Mouse (Mus musculus) heart, embryonic 13.5 days (tissue): ENCODE data around the gene Gm10376. TPM values are rescaled to one million over a fixed set of nuclear protein-coding genes. Genes with fewer than 3 reads are reported as not detected.
"Not testable (repeated sequence)": the region's sequence is repeated elsewhere in the genome, so short reads cannot be mapped to it uniquely, and the experiment has no call there.

Experiments
- ATAC-seq: fragments of 200-750 bp; cut with Nextera tagmentation; 2 replicates; pipeline ENCODE4 v1.8.0; 2017; ENCODE audit warnings: moderate TSS enrichment; ENCODE audit not compliant: insufficient number of reproducible peaks, low FRiP score, low TSS enrichment; ENCODE audit errors: extremely low read depth
- H3K27ac ChIP-seq: fragments of 300-500 bp; sonication (generic); replicated peaks from 2 replicates; pipeline ENCODE4 v1.5.1; 2015; ENCODE audit warnings: moderate library complexity, mild to moderate bottlenecking, inconsistent platforms
- H3K27me3 ChIP-seq: fragments of 300-500 bp; sonication (generic); replicated peaks from 2 replicates; pipeline ENCODE4 v1.6.1; 2015; ENCODE audit warnings: mild to moderate bottlenecking, inconsistent platforms
- H3K36me3 ChIP-seq: fragments of 300-500 bp; sonication (generic); 2 replicates; pipeline ENCODE4 v1.6.1; 2015; ENCODE audit warnings: mild to moderate bottlenecking, inconsistent platforms
- H3K4me1 ChIP-seq: fragments of 300-500 bp; sonication (generic); 2 replicates; pipeline ENCODE4 v1.6.1; 2015; ENCODE audit warnings: inconsistent platforms
- H3K4me2 ChIP-seq: fragments of 300-500 bp; sonication (generic); 2 replicates; pipeline ENCODE4 v1.6.1; 2015; ENCODE audit warnings: inconsistent platforms, mild to moderate bottlenecking, moderate library complexity
- H3K4me3 ChIP-seq: fragments of 300-500 bp; sonication (generic); 2 replicates; pipeline ENCODE4 v1.5.1; 2015; ENCODE audit warnings: moderate library complexity, mild to moderate bottlenecking, inconsistent platforms
- H3K9ac ChIP-seq: fragments of 300-500 bp; sonication (generic); 2 replicates; pipeline ENCODE4 v1.6.1; 2015; ENCODE audit warnings: inconsistent platforms, mild to moderate bottlenecking, moderate library complexity
- H3K9me3 ChIP-seq: fragments of 300-500 bp; sonication (generic); 2 replicates; pipeline ENCODE4 v1.6.1; 2016; ENCODE audit warnings: inconsistent platforms
- WGBS: fragments of 180-500 bp; shearing (Covaris S2); methylation state at CpG from one replicate; pipeline ENCODE4 v1.1.7; 2015; ENCODE audit warnings: mixed read lengths; 5-methylcytosine and 5-hydroxymethylcytosine counted together
- polyA plus RNA-seq: library from polyadenylated mRNA; unstranded; fragments of >200 nt; fragmentation: Nextera tagmentation; extraction: Ambion mirVana; gene quantifications from 2 replicates; pipeline ENCODE4 v1.2.1, GENCODE M21; 2015

The Gm10376 gene
- not detected in 2 replicates for polyA plus RNA-seq

DNA sequence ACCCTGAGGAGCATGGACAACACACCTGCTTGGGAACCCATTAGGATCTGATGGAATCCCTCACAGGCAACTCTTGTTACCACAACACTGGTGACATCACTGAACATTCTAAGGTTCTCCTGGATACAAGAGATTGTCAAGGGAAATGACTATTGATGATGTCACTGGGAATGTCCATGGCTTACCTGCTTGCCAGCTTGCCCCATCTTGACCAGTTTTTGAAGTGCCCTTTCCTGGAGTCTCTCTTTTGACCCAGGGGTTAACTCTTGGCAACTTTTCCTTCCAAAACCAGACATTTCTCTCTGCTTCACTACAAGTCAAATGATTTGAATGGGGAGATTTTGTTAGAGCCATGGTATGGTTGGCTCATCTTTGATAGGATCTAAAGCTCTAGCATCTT lies at the start of gene Gm10376:
Gene Gm10376, minus strand, starts transcription at position 101 of the 400 bp plus-strand sequence.
- H3K4me2 ChIP-seq, H3K9ac ChIP-seq, ATAC-seq, H3K4me1 ChIP-seq, H3K27me3 ChIP-seq, H3K36me3 ChIP-seq, H3K9me3 ChIP-seq, H3K27ac ChIP-seq, H3K4me3 ChIP-seq: not testable (repeated sequence)

DNA sequence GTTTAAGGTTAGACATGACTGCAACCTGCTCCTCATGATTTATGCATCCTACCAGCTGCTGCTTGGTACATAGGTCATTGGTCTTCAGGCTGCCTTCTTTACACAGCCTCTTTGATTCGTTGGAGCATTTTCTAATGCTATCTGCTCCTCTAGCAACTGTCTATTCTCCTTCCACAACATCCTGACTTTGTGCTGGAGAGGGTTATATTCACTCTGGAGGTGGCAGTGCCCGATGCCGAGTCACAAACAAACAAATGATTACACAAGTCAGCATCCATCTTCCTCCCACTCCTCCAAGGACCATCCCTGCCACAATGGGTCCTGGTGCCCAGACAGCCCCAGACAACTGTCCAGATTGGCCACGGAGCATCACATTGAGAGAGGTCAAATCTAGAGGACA lies 44.8 kb upstream of the Gm10376 start:
- not testable (repeated sequence) for H3K27me3 ChIP-seq, H3K4me2 ChIP-seq, H3K36me3 ChIP-seq, H3K9ac ChIP-seq, H3K27ac ChIP-seq, H3K4me3 ChIP-seq, H3K9me3 ChIP-seq, H3K4me1 ChIP-seq, ATAC-seq
- WGBS = 57% methylated on average over 4 of the region's 4 CpGs

DNA sequence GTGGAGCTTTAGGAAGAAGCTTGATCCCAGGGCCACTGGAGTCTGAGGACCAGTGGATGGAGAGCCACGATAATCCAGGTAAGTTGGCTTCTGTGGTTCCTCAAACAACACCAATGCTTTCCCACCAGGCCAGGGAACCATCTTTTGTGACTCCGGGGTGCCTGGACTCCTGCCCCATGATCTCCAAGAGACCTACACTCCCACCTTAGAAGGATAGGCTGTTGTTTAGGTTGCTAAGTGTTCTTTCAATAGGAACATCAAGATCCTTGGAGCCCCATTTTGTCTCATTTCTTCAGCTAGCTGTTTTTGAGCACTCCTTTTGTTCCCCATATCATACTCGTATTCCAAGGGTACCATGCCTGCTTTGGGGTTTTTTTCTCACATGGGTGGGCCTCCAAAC lies 42.6 kb upstream of the Gm10376 start:
- H3K27ac ChIP-seq = not testable (repeated sequence)

GRCm38 (mm10) chr14:42993524-42993923 lies 21.9 kb downstream of the Gm10376 start, which contains the start of gene Gm8082:
Gene Gm8082, minus strand, starts transcription at chr14:42993624.
- not testable (repeated sequence) for H3K4me2 ChIP-seq, H3K36me3 ChIP-seq, ATAC-seq, H3K9ac ChIP-seq, H3K27me3 ChIP-seq, H3K9me3 ChIP-seq, H3K4me3 ChIP-seq, H3K27ac ChIP-seq, H3K4me1 ChIP-seq
- WGBS = no CpG with 5 or more reads among the region's 1 CpGs

More for the DNA sequence above, 42.6 kb upstream of the Gm10376 start:
- not testable (repeated sequence) for H3K4me1 ChIP-seq, H3K4me2 ChIP-seq, H3K4me3 ChIP-seq, ATAC-seq, H3K9me3 ChIP-seq, H3K9ac ChIP-seq, H3K36me3 ChIP-seq, H3K27me3 ChIP-seq
- 57% methylated on average over 3 of the region's 3 CpGs for WGBS

Other genes starting within 250 kb of the Gm10376 start
- gene Gm3015, start 246.8 kb downstream of the Gm10376 start, polyA plus RNA-seq = not detected in 2 replicates
- gene Gm10377, start 217.6 kb downstream of the Gm10376 start, polyA plus RNA-seq = not detected in 2 replicates
- not detected in 2 replicates for gene Gm21977, start 162.2 kb downstream of the Gm10376 start, polyA plus RNA-seq
- not detected in 2 replicates for gene Gm8082, start 22.0 kb downstream of the Gm10376 start, polyA plus RNA-seq
- gene Gm8094, start 61.0 kb upstream of the Gm10376 start, polyA plus RNA-seq = 0.10 TPM in 1 of 2 replicates, not detected in the other
- 0.19 and 0.22 TPM in 2 replicates for gene Gm8104, start 85.0 kb upstream of the Gm10376 start, polyA plus RNA-seq
- not detected in 2 replicates for gene Gm7233, start 164.2 kb upstream of the Gm10376 start, polyA plus RNA-seq
- not detected in 2 replicates for gene Gm8122, start 219.7 kb upstream of the Gm10376 start, polyA plus RNA-seq
- gene Gm8126, start 243.0 kb upstream of the Gm10376 start, polyA plus RNA-seq = not detected in 2 replicates